Mouse (Mus musculus) kidney, adult 11 months (tissue): ENCODE data around the gene Pom121l2.

Experiments used
- DNase-seq: peaks from one replicate; pipeline ENCODE4 v3.0.0; 2022

Gene Pom121l2

DNA sequence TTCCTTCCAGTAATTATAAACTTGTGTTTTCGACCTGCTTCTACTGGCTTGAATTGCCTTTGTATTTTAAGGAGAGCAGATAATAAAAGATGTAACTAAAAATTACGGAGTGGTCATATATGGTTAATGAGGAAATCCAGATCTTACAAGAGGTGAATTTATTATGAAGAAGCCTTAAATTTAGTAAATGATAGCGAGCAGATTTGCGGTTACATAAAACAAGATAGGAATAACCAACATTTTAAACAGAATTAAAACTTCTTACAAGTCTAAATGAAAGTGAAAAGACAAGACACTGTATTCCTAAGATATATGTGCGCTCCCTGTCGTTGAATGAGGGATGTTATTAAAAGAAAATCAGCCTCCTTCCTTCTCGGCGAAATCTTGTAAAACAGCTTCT lies 13.9 kb downstream of the Pom121l2 start:
- DNase-seq = no peak

DNA sequence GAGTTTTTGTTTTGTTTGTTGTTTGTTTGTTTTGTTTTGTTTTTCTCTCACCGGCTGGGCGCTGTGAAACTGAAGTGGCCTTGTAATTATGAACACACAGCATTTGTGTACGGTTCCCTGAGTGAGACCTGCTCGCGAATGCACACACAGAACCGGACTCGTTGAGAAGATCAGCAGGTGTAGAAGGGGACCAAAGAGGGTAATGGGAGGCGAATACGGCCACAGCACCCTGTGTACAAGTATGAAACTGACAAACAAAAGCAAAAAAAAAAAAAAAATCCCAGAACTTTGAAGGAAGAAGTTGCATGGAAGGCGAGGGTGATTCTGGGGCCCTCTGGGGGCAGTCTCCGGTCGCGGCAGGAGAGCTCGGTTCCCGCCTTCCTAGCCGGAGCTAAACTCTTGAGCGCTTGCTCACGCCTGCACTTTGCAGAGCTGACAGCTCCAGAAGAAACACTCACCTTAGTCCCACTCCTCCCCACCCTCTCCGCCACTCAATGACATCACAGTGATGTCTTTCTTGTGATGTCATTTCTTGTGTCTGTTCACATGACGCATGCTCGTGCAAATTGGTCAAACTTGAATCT lies 14.4 kb downstream of the Pom121l2 start:
- DNase-seq = no peak

DNA sequence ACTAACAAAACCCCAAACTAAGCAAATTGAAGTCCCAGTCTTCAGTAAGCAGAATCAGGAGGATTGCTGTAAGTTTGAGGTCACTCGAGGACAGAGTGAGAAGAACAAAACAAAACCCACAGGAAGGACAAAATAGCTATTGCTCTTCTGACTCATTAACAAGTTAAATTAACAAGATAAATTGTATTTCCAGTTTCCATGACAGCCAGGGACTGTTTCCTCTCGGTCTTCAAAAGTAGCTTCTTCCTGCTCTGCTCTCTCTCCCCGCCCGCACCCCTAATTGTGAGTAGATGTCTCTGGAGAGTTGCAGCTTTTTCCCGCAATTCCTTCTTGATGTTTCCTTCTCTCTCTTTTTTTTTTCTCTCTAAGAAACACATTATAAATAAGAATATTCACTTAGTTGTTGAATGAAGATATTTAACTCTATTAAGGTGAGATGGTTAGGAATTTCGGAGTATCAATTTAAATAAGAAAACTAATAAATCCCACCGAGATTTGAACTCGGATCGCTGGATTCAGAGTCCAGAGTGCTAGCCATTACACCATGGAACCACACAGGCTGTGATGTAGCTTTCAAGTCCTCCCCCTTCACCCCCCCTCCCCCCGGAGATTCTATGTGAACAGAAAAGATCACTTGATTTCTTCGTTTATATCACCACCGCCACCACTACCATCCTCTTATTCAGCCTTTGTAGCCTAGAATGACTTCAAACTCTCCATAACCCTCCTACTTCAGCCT lies 15.3 kb downstream of the Pom121l2 start:
- no peak for DNase-seq

DNA sequence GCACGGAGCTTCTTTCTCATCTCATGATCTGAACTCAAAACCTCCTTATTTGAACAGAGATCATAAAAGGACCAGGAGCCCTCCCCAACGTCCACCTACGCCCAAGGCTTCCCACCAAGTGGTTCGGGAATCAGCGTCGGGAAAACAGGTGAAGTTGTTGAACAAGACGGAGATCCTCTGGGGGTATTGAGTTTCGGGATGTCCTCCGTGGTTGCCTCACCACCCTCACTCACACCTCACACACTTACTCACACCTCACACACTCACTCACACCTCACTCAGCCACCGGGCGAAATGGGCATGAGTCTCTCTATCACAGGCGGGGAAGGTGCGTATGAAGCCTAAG lies 15.8 kb downstream of the Pom121l2 start:
- no peak for DNase-seq

DNA sequence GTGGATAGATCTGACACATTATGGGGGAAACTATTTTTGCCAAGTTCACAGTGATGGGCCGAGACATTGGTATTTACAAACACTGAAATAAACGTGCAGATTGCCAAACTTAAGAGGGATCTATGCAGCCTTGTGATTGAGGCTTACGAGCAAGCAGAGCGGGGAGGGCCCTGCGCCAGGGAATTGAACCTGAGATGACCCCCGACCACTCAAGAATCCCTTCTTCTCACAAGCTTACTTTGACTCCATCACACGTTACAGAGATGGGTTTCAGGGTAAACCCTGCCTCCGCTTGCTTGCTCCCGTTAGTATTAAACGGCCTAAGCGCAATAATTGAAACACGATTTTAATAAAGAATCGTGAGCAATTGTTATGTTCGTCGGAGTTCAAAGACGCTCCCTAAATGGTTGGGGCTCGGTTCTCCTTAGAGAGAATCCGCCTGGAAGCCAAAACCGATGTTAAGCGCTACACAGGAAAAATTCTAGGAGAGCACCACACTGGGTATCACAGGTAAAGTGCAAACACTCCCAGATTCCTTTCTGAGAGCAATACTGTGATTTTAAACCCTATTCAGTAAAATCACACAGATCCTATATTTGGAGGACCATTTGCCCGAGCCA lies 16.3 kb downstream of the Pom121l2 start:
- DNase-seq = no peak

DNA sequence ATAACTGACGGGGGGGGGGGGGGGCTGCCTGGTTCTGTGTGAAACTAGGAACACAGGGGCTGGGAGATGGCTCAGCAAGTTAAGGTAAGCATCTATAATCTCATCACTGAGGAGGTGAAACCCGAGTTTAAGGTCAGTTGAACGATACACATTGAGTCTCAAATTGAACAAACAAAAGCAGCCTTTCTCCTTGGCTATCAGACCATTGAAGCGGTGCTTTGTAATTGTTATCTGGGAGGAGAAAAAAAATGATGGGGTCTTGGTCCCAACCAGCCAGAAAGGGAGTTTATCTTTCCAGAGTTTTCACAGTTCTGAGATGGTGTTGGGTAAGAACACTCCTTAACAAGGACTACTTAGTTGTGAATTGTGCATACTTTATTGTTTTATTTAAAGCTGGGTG lies 16.8 kb downstream of the Pom121l2 start:
- no peak for DNase-seq

DNA sequence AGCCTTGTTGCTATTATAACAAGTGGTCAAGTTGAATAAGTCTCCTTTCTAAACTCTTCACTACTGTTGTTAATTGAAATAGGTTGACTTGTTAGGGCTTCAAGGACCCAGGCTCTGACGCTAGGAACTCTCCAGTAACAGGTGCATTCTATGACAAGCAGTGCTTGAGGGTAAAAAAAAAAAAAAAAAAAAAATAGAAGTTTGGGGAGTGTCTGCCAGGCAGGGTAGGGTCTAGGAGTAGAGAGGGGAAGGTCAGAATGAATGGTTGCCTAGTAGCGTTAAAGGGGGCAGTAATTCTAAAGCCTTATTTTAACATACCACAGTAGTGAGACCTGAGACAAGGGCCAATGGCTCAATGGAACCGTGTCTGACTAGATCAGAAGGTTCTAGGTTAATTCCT lies 17.4 kb downstream of the Pom121l2 start:
- no peak for DNase-seq

DNA sequence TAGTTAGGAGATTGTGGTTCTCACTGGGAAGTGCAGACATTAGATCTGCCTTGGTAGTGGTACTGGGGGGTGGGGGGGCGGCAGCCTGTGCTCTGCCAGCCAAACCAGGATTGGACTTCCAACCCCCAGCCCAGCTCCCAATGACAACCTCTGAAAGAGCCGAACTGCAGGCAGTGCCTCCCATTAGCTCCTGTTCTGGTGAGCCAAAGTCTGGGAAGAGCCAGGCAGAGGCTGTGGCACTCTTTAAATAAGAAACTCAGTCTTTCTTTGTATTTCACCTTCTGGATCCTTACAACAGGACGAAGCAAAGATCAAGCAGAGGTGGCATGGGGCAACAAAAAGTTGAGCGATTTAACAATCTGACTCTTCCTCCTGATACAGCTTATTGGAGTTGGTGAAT lies 18.2 kb downstream of the Pom121l2 start:
- DNase-seq = no peak

DNA sequence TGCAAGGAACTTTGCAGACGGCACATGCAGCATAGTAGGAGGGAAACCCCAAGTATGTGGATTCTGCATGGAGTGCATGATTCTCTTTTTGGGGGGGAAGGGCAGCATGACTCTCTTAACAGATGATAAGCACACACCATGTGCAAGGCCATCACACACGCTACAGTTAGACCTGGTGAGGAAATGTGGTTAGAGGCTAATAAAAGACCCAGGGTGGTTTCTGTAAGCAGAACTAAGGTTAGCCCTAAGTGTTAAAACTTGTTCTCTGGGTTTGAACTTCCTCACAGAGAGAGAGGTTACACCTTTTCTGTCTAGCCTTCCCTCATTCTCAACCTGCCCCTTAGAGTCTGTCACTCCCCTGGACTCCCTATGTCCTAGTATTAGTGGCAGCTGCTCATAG lies 20.4 kb downstream of the Pom121l2 start:
- DNase-seq = no peak

DNA sequence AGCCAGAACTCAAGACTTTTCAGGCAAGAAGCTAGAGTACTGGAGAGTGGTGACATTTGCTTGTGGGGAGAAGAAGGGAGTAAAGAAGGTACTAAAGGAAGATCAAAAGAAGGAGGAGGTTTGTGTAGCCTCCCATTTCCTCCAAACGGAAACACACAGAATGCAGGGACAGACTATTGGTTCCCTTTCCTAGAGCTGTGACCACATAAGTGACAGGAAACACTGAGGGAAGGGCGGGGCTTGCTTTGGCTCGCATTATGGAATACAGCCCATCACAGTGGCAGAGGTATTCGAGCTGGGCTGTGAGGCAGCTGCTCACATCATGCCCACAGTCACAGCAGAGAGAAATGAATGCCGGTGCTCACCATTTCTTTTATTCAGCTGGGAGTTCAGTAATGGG lies 20.8 kb downstream of the Pom121l2 start:
- no peak for DNase-seq

DNA sequence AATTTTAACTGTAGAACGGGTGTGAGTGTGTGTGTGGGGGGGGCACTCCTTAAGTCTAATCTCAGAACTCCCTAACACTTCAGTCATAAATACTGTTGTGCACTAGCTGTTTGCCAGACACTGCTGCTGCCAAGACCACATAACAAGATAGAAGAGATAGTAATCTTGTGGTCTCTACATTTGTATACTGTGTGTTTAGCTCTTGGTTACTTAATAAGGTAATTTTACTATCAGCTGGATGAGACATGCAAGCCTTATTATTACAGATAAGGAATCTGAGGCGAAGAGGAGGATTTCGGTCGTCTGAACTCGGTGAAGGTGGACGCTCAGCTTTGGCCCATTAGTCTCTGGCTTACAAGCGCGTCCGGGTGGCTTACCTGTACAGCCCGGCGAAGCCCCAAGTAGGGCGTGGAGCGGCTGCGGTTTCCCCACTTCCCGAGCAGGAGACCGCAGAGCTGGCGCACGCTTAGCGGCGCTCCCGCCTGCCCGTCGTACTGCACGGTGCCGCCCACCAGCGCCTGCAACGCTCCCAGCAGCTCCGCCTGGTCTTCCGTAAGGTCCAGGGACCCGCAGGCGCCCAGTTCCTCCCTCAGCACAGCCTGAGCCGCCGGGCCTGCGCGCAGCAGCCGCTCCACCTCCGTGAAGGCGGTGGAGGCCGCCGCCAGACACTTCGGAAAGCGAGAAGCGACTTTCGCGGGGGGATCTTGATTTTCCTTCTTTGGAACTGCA lies 24.8 kb downstream of the Pom121l2 start:
- no peak for DNase-seq

DNA sequence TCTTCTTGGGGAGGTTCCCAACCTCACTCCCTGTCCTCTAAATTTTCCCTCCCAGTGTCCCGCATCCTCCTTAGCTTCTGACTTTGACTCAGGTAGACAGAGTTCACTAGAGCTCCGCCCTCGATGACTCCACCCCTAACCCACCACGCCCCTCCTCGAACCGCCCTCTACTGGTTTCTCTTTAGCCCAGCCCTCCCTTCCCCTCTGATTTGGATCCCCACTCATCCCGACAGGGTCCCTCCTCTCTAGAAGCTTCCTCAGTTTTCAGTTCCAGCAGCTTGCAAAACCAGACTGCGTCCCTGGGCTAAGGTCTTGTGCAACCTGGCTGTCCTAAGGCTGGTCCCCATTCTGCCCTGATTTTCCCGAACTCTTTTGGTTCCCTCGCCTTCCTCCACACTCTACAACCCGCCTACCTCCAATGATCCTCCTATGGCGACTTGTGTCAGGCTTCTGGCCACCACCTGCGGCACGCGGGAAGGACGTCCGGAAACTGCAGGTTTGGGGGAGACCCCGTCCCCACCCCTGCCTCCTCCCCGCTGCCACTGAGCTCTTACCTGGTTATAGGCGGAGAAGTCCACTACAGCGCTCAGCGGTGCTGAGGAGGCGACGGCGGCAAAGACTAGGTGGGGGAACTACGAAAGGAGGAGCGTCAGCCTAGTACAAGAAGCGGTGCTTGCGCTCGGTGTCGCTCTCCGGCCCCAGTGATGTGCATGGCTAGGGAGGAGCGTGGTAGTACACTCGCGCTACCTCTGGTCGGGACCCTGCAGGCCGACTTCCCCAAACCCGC lies 25.5 kb downstream of the Pom121l2 start:
- peak; percentile 25 for DNase-seq

DNA sequence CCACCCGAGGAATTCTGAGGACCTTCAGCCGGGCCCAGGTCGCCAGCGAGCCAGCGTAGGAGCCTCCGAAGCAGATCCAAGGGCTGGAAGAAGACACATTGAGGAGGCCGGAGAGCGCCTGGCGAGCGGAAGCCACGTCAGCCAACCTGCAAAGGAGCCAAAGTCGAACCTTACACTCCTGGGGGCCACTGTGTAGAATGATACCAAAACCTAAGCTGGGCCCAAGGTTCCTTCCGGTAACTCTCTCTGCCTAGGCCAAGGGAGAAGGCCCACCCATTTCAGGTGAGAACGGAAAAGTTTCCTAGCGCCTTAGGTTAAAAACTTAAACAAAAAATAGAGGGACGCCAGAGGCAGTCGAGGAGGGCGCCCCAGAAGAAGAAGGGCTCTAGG lies 26.1 kb downstream of the Pom121l2 start:
- no peak for DNase-seq

DNA sequence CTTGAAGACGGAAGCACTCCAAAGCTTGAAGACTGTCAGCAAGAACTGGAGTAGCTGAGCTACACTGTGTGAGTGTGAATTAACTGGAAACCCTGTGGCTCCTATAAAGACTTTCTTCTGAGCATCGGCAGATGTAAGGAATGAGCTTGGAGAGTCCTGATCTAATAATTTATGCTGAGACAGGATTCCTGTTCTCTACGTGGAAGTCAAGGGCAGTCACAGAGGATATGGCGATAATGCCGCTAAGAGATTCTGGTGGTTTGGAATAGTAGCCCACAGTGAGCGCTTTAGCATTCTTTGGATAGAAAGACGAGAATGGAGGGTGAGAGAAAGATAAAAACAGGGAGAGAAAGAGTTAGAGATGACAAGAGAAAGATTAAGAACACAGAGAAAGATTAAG lies 26.9 kb downstream of the Pom121l2 start:
- DNase-seq = no peak

DNA sequence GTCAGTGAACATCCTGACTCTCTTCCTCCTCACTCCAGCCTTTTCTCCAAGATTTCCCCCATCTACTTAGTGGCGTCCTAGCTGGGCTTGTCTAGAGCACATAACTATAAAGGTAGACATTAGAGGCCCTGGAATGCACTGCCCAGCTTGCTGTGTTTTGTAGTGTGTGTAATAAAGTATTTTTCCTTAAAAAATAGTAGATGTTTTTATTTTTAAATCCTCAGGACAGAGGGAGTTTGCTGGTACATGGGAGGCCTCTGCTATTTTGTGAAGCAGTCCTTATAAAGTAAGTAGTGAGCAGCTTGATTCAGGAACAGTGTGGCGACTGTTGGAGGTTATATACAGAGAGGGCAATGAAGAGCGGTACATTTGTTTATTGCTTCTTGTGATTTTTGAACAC lies 27.7 kb downstream of the Pom121l2 start:
- DNase-seq = no peak

DNA sequence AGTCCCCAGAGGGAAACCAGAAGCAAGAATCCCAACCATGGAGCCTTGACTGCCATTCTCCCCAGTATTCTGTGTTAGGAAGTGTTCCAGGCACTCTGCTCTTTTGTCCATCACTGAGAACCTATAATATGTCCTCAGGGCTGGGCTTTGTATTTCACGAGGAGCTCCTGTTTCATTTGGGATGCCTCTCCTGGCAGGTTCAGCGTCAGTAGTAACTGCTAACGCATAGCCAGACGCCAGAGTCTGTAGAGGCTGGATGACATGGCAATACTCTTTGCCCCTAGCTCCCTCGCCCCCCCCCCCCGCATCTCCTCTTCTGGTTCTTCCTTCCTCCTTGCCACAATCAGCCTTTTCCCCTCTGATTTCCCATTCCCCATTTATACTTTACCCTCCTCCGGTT lies 28.6 kb downstream of the Pom121l2 start, which contains the start of gene Prss16:
Gene Prss16 (minus strand): TSS at position 101 of the 400 bp plus-strand sequence.
- DNase-seq = no peak

DNA sequence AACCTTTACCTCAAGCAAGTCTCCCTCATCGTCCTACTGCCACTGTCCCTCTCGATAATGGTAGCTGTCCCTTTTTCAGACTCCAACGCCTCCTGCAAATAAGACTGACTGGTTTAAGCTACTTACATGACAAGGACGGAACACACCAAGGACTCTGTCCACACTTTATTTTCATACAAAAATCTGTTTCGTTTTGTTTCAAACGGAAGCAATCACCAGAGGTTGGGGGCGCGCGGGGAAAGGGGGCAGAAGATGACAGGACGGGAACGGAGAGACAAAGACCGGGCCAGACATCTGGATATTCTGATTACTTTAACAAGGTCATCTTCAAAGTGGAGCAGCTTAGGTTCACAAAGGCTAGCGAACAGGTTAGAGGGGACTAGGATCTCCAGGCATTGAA lies 32.7 kb downstream of the Pom121l2 start:
- no peak for DNase-seq

DNA sequence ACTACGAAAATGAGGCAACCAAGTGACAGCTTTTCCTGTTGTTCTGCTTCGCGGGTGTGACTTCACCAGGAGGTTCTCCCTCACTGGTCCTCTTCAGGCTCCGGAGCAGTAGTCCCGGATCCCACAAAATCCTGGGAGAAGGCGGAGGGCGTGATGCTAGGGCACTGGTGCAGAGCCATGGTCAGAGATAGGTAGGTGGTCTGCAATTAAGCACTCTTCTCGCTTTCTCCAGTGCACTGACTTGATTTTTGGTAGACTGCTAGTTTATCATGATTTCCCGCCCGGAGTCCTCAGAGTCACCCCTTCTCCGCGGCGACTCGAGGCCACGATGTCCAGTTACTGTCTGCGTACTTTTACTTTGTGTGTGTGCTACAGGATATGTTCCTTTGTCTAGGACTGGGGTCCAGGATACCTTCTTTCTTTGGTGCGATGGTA lies 33.4 kb downstream of the Pom121l2 start:
- no peak for DNase-seq

DNA sequence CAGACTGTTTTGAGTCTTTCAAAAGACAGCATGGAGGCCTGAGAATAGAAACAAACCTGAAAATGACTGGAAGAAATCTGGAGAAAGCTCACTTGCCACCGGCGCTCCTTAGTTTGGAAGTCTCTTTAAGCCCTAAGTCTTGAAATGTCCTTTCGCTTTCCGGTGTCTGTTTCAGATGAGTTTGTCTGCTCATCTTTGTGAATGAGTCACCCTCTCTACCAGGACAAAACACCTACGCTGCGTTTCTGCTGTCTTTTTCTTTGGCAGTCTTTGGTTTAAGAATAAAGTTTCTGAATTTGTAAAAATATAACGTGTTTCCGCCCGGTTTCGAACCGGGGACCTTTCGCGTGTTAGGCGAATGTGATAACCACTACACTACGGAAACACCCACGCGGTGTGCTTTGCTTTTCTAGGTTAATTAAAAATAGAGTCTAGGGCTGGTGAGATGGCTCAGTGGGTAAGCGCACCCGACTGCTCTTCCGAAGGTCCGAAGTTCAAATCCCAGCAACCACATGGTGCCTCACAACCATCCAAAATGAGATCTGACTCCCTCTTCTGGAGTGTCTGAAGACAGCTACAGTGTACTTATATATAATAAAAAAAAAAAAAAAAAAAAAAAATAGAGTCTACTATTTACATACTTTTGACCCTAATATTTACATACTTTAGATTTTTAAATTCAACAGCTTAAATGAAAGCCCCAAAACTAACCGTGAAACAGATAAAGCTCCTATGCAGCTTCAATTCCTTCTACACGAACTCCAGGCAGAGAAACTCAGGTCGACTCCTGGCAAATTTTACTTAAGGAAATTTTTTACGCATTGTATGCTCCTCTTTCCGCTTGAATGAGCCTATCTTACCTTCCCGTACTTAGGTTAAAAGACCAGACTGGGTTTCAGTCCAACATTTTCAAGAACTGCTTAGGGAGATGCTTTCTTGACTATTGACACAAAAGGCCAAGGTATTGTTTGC lies 34.8 kb downstream of the Pom121l2 start:
- peak; percentile 55 for DNase-seq

DNA sequence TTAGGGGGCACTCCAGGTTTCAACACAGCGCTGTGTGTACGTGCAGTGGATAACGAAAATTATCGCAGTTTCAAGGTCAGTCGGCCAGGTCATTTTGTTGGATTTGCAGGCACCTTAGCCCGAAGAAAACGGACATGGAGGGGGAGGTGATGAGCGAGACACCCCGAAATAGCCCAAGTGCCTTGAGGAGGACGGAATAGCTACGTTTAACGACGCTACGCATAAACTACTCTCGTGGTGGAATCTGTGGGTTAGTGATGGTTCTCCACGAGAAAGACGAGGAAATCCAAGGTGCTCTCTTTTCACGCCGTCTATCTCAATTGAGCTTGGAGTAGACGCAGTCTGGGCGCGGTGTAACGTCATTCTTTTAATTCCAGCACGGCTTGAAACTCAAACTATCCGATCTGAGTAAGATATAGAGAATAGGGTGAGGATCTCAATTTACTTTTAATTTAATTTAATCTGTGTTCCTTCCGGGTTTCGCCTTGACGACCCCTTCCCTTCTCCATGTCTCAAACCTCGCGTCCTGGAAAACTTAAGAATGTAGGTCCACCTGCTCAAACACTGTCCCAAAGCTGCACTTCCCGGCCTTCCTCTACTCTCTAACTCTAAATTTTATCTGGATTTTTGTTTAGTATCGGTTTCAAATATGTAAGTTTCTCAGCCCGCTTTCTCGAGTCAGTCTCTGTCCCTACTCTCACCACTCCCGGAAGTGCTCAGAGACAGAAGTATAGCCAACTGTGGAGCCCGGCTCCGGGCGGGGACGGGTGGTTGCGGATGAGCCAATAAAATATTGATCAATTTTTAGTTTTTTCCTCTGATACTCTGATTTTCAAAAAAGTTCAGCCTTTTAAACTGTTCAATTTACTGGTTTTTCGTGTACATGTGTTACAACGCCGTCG lies 39.2 kb downstream of the Pom121l2 start:
- DNase-seq = no peak

DNA sequence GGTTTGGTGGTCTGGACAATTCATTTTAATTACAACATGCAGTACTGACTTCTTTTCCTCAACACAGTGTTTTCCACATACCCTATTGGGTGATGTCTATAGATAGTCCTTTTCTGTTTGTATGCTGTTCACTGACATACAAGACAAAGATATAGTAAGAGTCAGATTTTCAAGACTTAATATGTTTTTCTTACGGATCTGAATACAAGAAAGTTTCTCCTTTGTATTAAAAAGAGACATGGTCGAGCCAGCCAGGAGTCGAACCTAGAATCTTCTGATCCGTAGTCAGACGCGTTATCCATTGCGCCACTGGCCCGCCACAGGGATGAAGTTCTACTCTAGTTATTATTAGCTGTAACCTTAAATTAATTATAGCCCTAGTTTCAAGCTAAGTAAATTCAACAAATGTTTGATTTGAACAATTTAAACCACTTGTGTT lies 39.9 kb downstream of the Pom121l2 start:
- DNase-seq = peak; percentile 27
